In genomic region chr6:112820298-112820992, GRCm38 (mm10) we compare ENCODE assay signal across 13 mouse cellular contexts.
DNase-seq lines count a peak whose midpoint lies in the region; ATAC-seq and TF ChIP-seq lines count a peak whose summit lies in the region.
"Had no signal": no experiment of that assay in that cellular context is flagged by ENCODE, and none has a peak within 500 bp of the region (broad histone marks: within the 10 kb centered on the region; RNA-seq: fewer than 3 reads in every experiment).

No protein-coding gene starts in this region.

- peak overlapping the region; percentile 40; the same call in 1 of the 2 replicates for H3K27ac ChIP-seq in hindbrain, embryonic 10.5 days
- H3K27ac ChIP-seq in hindbrain, embryonic 11.5 days (ENCODE audit: low read depth, low read length): no peak overlapping the region
- H3K27ac ChIP-seq in forebrain, embryonic 16.5 days (ENCODE audit: low read length): peak overlapping the region; percentile 24; the same call in 1 of the 2 replicates
- peak overlapping the region; percentile 70 for H3K27ac ChIP-seq in midbrain, embryonic 14.5 days (replicated peaks; ENCODE audit: low read depth, low read length)
- H3K27ac ChIP-seq: embryonic facial prominence, embryonic 13.5 days had no signal

- H3K4me2 ChIP-seq in hindbrain, embryonic 11.5 days (replicated peaks; ENCODE audit: low read depth, low read length): no peak overlapping the region
- no peak overlapping the region for H3K4me2 ChIP-seq in forebrain, embryonic 16.5 days (ENCODE audit: low read length)
- H3K4me2 ChIP-seq in midbrain, embryonic 14.5 days (ENCODE audit: low read length): no peak overlapping the region
- H3K4me2 ChIP-seq: embryonic facial prominence, embryonic 13.5 days had no signal

- H3K9ac ChIP-seq in hindbrain, embryonic 11.5 days (ENCODE audit: low read depth, low read length): no peak overlapping the region
- no peak overlapping the region for H3K9ac ChIP-seq in forebrain, embryonic 16.5 days (replicated peaks; ENCODE audit: low read depth, low read length)
- no peak overlapping the region for H3K9ac ChIP-seq in midbrain, embryonic 14.5 days (replicated peaks; ENCODE audit: low read length)
- H3K9ac ChIP-seq: embryonic facial prominence, embryonic 13.5 days had no signal

- 80% methylated on average over 8 of the region's 8 CpGs for WGBS in hindbrain, embryonic 10.5 days
- WGBS in hindbrain, embryonic 11.5 days: 71% methylated on average over 8 of the region's 8 CpGs
- 38% methylated on average over 8 of the region's 8 CpGs for WGBS in forebrain, embryonic 16.5 days
- 46% methylated on average over 8 of the region's 8 CpGs for WGBS in midbrain, embryonic 14.5 days

- ATAC-seq in hindbrain, embryonic 11.5 days (ENCODE audit: low FRiP score): no peak
- ATAC-seq in forebrain, embryonic 16.5 days: peak; percentile 11; the same call in 1 of the 2 replicates
- ATAC-seq in midbrain, embryonic 14.5 days (ENCODE audit: low FRiP score, low TSS enrichment): peak; percentile 31; the same call in 1 of the 2 replicates
- no peak for ATAC-seq in erythroid progenitor cell, adult 5-6 weeks (replicated peaks; ENCODE audit: low FRiP score, poor library complexity, severe bottlenecking)
- ATAC-seq in megakaryocyte-erythroid progenitor cell, adult 5-6 weeks (replicated peaks; ENCODE audit: low FRiP score, low TSS enrichment, poor library complexity, severe bottlenecking): no peak
- ATAC-seq: inflammation-experienced regulatory T-cells, adult 6 months had no signal

- no peak for DNase-seq in hindbrain, embryonic 10.5 days (ENCODE audit: low spot score)
- DNase-seq in hindbrain, embryonic 11.5 days (ENCODE audit: low spot score): no peak
- DNase-seq in brain, embryonic 14.5 days (ENCODE audit: low read depth): peak; percentile 69
- DNase-seq in midbrain, embryonic 14.5 days: peak; percentile 62
- DNase-seq in urinary bladder, postnatal 10 days (ENCODE audit: low spot score): no peak
- DNase-seq: liver; lung, postnatal 4 days had no signal

- H3K27me3 ChIP-seq in hindbrain, embryonic 10.5 days (ENCODE audit: insufficient read depth, poor library complexity, severe bottlenecking): no peaks in the 10 kb centered on the region
- H3K27me3 ChIP-seq in hindbrain, embryonic 11.5 days (ENCODE audit: control insufficient read depth, insufficient read depth, low read length): no peaks in the 10 kb centered on the region
- no peaks in the 10 kb centered on the region for H3K27me3 ChIP-seq in forebrain, embryonic 16.5 days (replicated peaks; ENCODE audit: control insufficient read depth, insufficient read depth, low read length)
- no peaks in the 10 kb centered on the region for H3K27me3 ChIP-seq in midbrain, embryonic 14.5 days (ENCODE audit: control insufficient read depth, insufficient read depth, low read length)
- H3K27me3 ChIP-seq: CH12.LX; embryonic facial prominence, embryonic 13.5 days had no signal

- no peak for TF ChIP-seq POLR2A in brain, embryonic 14.5 days (IDR thresholded peaks at IDR 0.05; ENCODE audit: borderline replicate concordance, extremely low read depth, insufficient read depth, insufficient read length, poor library complexity, severe bottlenecking)

- peaks cover 75% of the 10 kb centered on the region for H3K36me3 ChIP-seq in hindbrain, embryonic 10.5 days
- no peaks in the 10 kb centered on the region for H3K36me3 ChIP-seq in hindbrain, embryonic 11.5 days (ENCODE audit: control insufficient read depth, insufficient read depth, low read length)
- no peaks in the 10 kb centered on the region; the same call in 1 of the 2 replicates for H3K36me3 ChIP-seq in forebrain, embryonic 16.5 days (ENCODE audit: control insufficient read depth, insufficient read depth)
- peaks cover 15% of the 10 kb centered on the region for H3K36me3 ChIP-seq in midbrain, embryonic 14.5 days (ENCODE audit: control insufficient read depth, insufficient read depth, low read length)
- H3K36me3 ChIP-seq: embryonic facial prominence, embryonic 13.5 days had no signal

- H3K4me3 ChIP-seq in hindbrain, embryonic 10.5 days: no peak overlapping the region
- no peak overlapping the region for H3K4me3 ChIP-seq in hindbrain, embryonic 11.5 days (ENCODE audit: low read depth, low read length)
- no peak overlapping the region for H3K4me3 ChIP-seq in forebrain, embryonic 16.5 days (replicated peaks; ENCODE audit: low read length)
- no peak overlapping the region for H3K4me3 ChIP-seq in midbrain, embryonic 14.5 days (replicated peaks; ENCODE audit: low read depth, low read length)
- H3K4me3 ChIP-seq: embryonic facial prominence, embryonic 13.5 days had no signal

- TF ChIP-seq CTCF in brain, embryonic 14.5 days (IDR thresholded peaks at IDR 0.05; ENCODE audit: borderline replicate concordance, extremely low read depth, insufficient read depth, insufficient read length): no peak

- peaks cover 46% of the 10 kb centered on the region for H3K4me1 ChIP-seq in hindbrain, embryonic 10.5 days (replicated peaks)
- no peaks in the 10 kb centered on the region; the same call in none of the 2 replicates for H3K4me1 ChIP-seq in hindbrain, embryonic 11.5 days (replicated peaks; ENCODE audit: control insufficient read depth, insufficient read depth, low read length)
- H3K4me1 ChIP-seq in forebrain, embryonic 16.5 days (replicated peaks; ENCODE audit: control insufficient read depth, insufficient read depth, low read length): peaks cover 32% of the 10 kb centered on the region
- peaks cover 46% of the 10 kb centered on the region for H3K4me1 ChIP-seq in midbrain, embryonic 14.5 days (ENCODE audit: control insufficient read depth, insufficient read depth, low read length)

- no peaks in the 10 kb centered on the region for H3K9me3 ChIP-seq in hindbrain, embryonic 10.5 days
- H3K9me3 ChIP-seq in hindbrain, embryonic 11.5 days (ENCODE audit: control insufficient read depth, low read length): no peaks in the 10 kb centered on the region
- no peaks in the 10 kb centered on the region for H3K9me3 ChIP-seq in forebrain, embryonic 16.5 days (ENCODE audit: control insufficient read depth, low read length)
- no peaks in the 10 kb centered on the region for H3K9me3 ChIP-seq in midbrain, embryonic 14.5 days (ENCODE audit: control insufficient read depth, low read length)
- H3K9me3 ChIP-seq: embryonic facial prominence, embryonic 13.5 days had no signal

Comparison
In these comparisons a context has a peak if more than half of its experiments do, and no peak if none do; other contexts are left out.
1. DNase-seq: peak in brain, embryonic 14.5 days (single experiment) and midbrain, embryonic 14.5 days (single experiment); none in hindbrain, embryonic 10.5 days (single experiment), hindbrain, embryonic 11.5 days (single experiment) and urinary bladder, postnatal 10 days (single experiment).
2. ATAC-seq: peak in forebrain, embryonic 16.5 days (single experiment) and midbrain, embryonic 14.5 days (single experiment); none in hindbrain, embryonic 11.5 days (single experiment), erythroid progenitor cell, adult 5-6 weeks (single experiment) and megakaryocyte-erythroid progenitor cell, adult 5-6 weeks (single experiment).